Mouse (Mus musculus) forebrain, postnatal 0 days (tissue): Measurements from ENCODE around the gene Usp21. TPM values are rescaled to one million over a fixed set of nuclear protein-coding genes. Genes with fewer than 3 reads are reported as not detected.

Source experiments
- ATAC-seq: fragments of 200-750 bp; cut with Nextera tagmentation; 2 replicates; pipeline ENCODE4 v1.8.0; 2017; ENCODE audit warnings: mild to moderate bottlenecking, moderate library complexity
- DNase-seq: peaks from one replicate; pipeline ENCODE4 v3.0.0-alpha.2; 2015
- H3K27ac ChIP-seq: fragments of 300-500 bp; sonication (generic); 2 replicates; pipeline ENCODE4 v1.5.1; 2014; ENCODE audit warnings: low read depth, mild to moderate bottlenecking, antibody characterized with exemption, low read length, moderate library complexity, mixed read lengths
- H3K27me3 ChIP-seq: fragments of 300-500 bp; sonication (generic); 2 replicates; pipeline ENCODE4 v1.6.1; 2014; ENCODE audit warnings: mild to moderate bottlenecking, low read length, mixed read lengths; ENCODE audit not compliant: insufficient read depth
- H3K36me3 ChIP-seq: fragments of 300-500 bp; sonication (generic); 2 replicates; pipeline ENCODE4 v1.6.1; 2014; ENCODE audit warnings: mild to moderate bottlenecking, moderate library complexity; ENCODE audit not compliant: insufficient read depth
- H3K4me1 ChIP-seq: fragments of 300-500 bp; sonication (generic); 2 replicates; pipeline ENCODE4 v1.6.1; 2014; ENCODE audit warnings: antibody characterized with exemption; ENCODE audit not compliant: insufficient read depth
- H3K4me2 ChIP-seq: fragments of 300-500 bp; sonication (generic); 2 replicates; pipeline ENCODE4 v1.6.1; 2014; ENCODE audit warnings: low read depth, mild to moderate bottlenecking, moderate library complexity
- H3K4me3 ChIP-seq: fragments of 300-500 bp; sonication (generic); 2 replicates; pipeline ENCODE4 v1.5.1; 2014; ENCODE audit warnings: low read depth, low read length, mixed read lengths
- H3K9ac ChIP-seq: fragments of 300-500 bp; sonication (generic); 2 replicates; pipeline ENCODE4 v1.6.1; 2014; ENCODE audit warnings: mild to moderate bottlenecking
- H3K9me3 ChIP-seq: fragments of 300-500 bp; sonication (generic); 2 replicates; pipeline ENCODE4 v1.6.1; 2016; ENCODE audit warnings: low read length
- CTCF ChIP-seq: sonication (generic); IDR thresholded peaks from 2 replicates; pipeline ENCODE4 v1.5.1; 2016; ENCODE audit warnings: antibody characterized with exemption, control low read depth, low read depth
- WGBS: fragments of 180-500 bp; shearing (Covaris S2); extraction: QIAGEN DNeasy Blood & Tissue Kit; methylation state at CpG from one replicate; pipeline ENCODE4 v1.1.7; 2014; 5-methylcytosine and 5-hydroxymethylcytosine counted together
- polyA plus RNA-seq: library from polyadenylated mRNA; unstranded; fragments of >200 nt; fragmentation: Nextera tagmentation; extraction: Ambion mirVana; gene quantifications from 2 replicates; pipeline ENCODE4 v1.2.1, GENCODE M21; 2015
- total RNA-seq: library from RNA; depleted of rRNA; stranded (reverse); fragments of >200 nt; gene quantifications from 2 replicates; pipeline ENCODE4 v1.2.3, GENCODE M21; 2014

Gene Usp21
- total and polyA plus RNA-seq, 2 experiments from 2014 or later = 66.5 to 80.4 TPM

- Histone ChIP-seq H3K27ac (no peak overlapping the region), H3K4me3 (no peak overlapping the region), H3K9ac (no peak overlapping the region), H3K36me3 (peaks cover under 1% of the 10 kb centered on the region; the same call in 1 of the 2 replicates), H3K4me1 (peaks cover 15% of the 10 kb centered on the region), H3K9me3 (no peaks in the 10 kb centered on the region), H3K4me2 (no peak overlapping the region), H3K27me3 (no peaks in the 10 kb centered on the region)
- ATAC-seq (no peak), DNase-seq (no peak)
- TF ChIP-seq CTCF = no peak
- 56% methylated on average over 1 of the region's 1 CpGs for WGBS
These were observed 19.4 kb downstream of the Usp21 start for GRCm38 (mm10) chr1:171268341-171268740.

- H3K27me3 ChIP-seq = no peaks in the 10 kb centered on the region
- DNase-seq (no peak), ATAC-seq (no peak)
- H3K36me3 ChIP-seq = no peaks in the 10 kb centered on the region
- no peak overlapping the region for H3K9ac ChIP-seq
- peaks cover 17% of the 10 kb centered on the region for H3K4me1 ChIP-seq
- no peak for TF ChIP-seq CTCF
- H3K4me3 ChIP-seq = no peak overlapping the region
- no peak overlapping the region for H3K4me2 ChIP-seq
- no peak overlapping the region for H3K27ac ChIP-seq
- H3K9me3 ChIP-seq = no peaks in the 10 kb centered on the region
- WGBS = 76% methylated on average over 4 of the region's 4 CpGs
These were observed 21.6 kb downstream of the Usp21 start for GRCm38 (mm10) chr1:171265971-171266744.

GRCm38 (mm10) chr1:171263666-171264461 is 23.9 kb downstream of the Usp21 start:
- TF ChIP-seq CTCF = peak; percentile 41
- Histone ChIP-seq H3K4me1 (peaks cover 12% of the 10 kb centered on the region; the same call in 1 of the 2 replicates), H3K27me3 (no peaks in the 10 kb centered on the region), H3K4me3 (no peak overlapping the region), H3K36me3 (0 out of 2 replicates have a peak, but pooled peaks cover 4% of the 10 kb centered on the region), H3K9me3 (no peaks in the 10 kb centered on the region), H3K9ac (no peak overlapping the region), H3K27ac (peak overlapping the region; percentile 82), H3K4me2 (peak overlapping the region; percentile 50)
- WGBS = 66% methylated on average over 3 of the region's 3 CpGs
- ATAC-seq (no peak), DNase-seq (no peak)

- peak overlapping the region; percentile 91 for H3K27ac ChIP-seq
- 3% methylated on average over 2 of the region's 2 CpGs for WGBS
- peaks cover 12% of the 10 kb centered on the region; the same call in 1 of the 2 replicates for H3K4me1 ChIP-seq
- no peak overlapping the region for H3K9ac ChIP-seq
- no peaks in the 10 kb centered on the region for H3K9me3 ChIP-seq
- no peak for TF ChIP-seq CTCF
- peak overlapping the region; percentile 50 for H3K4me2 ChIP-seq
- peak; percentile 93 for ATAC-seq
- DNase-seq = peak; percentile 83
- 0 out of 2 replicates have a peak, but pooled peaks cover 6% of the 10 kb centered on the region for H3K36me3 ChIP-seq
- no peaks in the 10 kb centered on the region for H3K27me3 ChIP-seq
- H3K4me3 ChIP-seq = peak overlapping the region; percentile 27; the same call in 1 of the 2 replicates
These were observed 24.6 kb downstream of the Usp21 start for GRCm38 (mm10) chr1:171263185-171263611.

- H3K27ac ChIP-seq = peak overlapping the region; percentile 91
- H3K4me3 ChIP-seq = peak overlapping the region; percentile 27
- no peak for TF ChIP-seq CTCF
- ATAC-seq (peak; percentile 82), DNase-seq (peak; percentile 89)
- H3K27me3 ChIP-seq = no peaks in the 10 kb centered on the region
- H3K9me3 ChIP-seq = no peaks in the 10 kb centered on the region
- WGBS = 4% methylated on average over 8 of the region's 8 CpGs
- peak overlapping the region; percentile 50 for H3K4me2 ChIP-seq
- 0 out of 2 replicates have a peak, but pooled peaks cover 6% of the 10 kb centered on the region for H3K36me3 ChIP-seq
- H3K9ac ChIP-seq = peak overlapping the region; percentile 40
- H3K4me1 ChIP-seq = peaks cover 12% of the 10 kb centered on the region; the same call in 1 of the 2 replicates
These were observed 25.1 kb downstream of the Usp21 start for GRCm38 (mm10) chr1:171262594-171263130.

- DNase-seq = no peak
- Histone ChIP-seq H3K36me3 (0 out of 2 replicates have a peak, but pooled peaks cover 6% of the 10 kb centered on the region), H3K27me3 (no peaks in the 10 kb centered on the region), H3K4me1 (peaks cover 12% of the 10 kb centered on the region; the same call in 1 of the 2 replicates), H3K27ac (no peak overlapping the region), H3K9ac (no peak overlapping the region), H3K4me2 (no peak overlapping the region), H3K4me3 (no peak overlapping the region), H3K9me3 (no peaks in the 10 kb centered on the region)
- ATAC-seq = no peak
- no peak for TF ChIP-seq CTCF
- 84% methylated on average over 3 of the region's 3 CpGs for WGBS
These were observed 27.5 kb downstream of the Usp21 start for GRCm38 (mm10) chr1:171260316-171260715.
